Mouse (Mus musculus) kidney, postnatal 25 days (tissue): ENCODE measurements around the gene Fasl.

ENCODE experiments used
- DNase-seq, 2 experiments: peaks; one replicate each; pipeline ENCODE4 v3.0.0; 2021; ENCODE audit warnings: mixed read lengths in 2 of 2

The Fasl gene

DNA sequence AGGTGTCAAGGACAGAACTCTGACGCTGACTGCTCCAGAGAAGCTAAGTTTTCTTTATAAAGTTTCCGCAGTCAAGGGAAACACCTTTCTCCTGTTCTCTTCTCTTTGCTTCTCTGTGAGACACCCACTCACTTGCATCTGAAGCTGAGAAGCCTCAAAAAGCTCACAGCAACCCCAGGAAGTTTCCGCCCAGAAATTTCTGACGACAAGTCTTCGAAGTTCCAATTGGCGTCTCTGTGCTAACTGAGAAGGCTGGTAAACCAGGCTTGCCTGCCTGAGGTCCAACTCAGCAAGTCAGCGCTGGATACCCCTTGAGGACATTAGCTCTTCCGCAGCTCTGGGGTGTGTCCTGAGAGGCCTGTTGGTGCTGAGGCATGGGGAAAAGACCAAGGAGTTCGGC is at the start of gene Fasl:
Gene Fasl (minus strand): TSS at position 157 of the 400 bp plus-strand sequence.
- no peak for DNase-seq

DNA sequence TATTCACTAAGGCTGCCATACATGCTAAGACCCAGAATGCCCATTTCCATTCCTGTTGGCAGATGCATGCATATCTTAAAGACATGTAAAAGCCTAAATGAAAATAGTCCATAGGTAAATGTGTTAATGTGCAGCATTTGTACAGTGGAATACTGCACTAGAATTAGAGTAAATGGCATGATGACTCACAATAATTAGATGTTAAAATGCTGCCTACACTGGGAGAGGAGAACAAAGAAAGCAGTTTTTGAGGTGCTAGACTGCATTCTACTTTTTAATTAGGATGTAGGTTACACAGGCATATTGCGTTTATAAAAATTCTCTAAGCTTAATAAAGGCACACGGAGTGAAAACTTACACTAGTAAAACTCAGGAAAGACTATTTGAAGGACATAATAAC is 38.4 kb upstream of the Fasl start:
- DNase-seq = no peak

DNA sequence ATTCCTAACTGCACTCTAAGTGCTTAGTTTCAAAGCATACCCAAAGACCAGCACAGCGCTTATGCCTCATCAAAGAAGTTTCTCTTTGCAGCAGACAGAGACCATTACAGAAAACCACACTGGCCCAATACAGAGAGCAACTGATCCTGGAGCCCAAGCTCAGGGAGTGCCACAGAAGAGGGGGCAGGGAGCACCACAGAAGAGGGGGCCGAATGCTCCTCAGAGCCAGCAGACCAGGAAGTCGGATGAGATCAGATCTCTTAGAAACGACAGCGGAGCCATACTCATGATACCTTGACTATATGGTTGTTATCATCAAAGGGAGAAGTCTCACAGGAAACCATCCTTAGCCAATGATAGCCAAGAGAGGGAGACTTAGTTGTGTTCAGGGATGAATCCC is 21.1 kb upstream of the Fasl start:
- no peak for DNase-seq

DNA sequence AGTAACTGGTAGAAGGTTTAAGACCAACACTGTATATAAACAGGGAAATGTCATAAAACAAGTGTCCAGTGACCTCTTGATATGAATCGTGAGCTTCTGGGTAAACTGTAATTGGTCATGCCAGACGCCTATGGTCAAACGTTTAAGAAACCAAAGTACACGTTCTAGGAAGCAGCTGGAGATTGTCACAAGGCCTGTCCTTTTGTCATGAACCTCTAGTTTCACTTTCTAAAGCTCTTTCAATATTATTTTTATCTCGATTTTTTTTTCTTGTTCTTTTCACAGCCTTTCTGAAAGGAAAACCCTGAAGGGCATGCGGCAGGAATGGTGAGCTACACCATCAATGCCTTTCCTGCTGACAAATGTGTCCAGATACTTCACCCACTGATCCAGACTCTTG is 20.7 kb upstream of the Fasl start:
- no peak for DNase-seq

DNA sequence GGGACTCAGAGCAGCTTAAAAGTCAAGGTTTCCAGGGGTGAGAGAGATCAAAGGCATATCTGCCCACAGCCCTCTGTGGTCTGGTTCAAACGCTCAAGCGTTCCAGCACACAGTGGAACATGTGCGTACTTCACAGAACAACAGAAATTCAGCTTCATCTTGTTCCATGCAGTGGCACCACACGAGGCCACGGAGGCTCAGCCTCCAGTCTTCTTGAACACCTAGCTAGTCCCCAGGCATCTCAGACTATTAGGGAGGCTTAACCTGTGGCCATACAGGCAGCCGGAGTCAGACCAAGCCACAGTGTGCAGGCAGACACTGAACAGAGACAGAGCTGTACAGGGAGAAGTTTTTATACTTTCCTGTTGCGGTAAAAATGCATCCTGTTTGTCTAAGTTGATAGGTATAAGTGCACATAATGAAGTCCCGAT is 16.3 kb upstream of the Fasl start:
- DNase-seq = no peak

DNA sequence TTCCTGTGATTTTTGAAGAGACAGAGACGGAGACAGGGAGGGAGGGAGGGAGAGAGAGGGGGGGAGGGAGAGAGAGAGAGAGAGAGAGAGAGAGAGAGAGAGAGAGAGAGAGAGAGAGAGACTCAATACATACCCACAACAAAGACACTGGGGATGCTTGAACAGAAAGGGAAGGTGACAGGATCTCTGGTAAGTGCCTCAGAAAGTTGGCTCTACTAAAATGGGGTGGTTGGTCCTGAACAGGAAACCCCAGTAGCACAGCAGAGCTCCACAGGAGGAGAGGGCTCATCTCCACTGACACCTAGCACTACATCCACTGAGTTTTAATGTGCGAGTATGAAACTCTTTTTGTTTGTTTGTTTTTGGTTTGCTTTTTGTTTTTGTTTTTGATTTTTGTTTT is 13.0 kb upstream of the Fasl start:
- DNase-seq = no peak

DNA sequence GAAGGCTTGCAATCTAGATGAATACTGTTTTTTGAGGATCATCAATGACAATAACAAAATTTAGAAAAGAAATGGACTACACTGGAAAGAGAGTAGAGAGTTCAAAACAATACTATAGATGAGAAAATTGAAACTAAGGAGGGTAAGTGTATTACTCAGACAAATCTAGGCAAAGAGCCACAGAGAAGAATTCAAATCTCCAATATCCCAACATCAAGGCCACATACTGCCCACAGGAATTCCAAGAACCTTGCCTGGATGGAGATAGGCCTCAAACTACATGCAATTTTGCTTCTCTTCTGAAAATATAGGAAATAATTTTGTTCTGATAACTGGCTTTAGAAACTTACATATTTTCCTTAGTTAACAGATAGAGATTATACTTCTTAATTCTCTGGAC is 12.0 kb upstream of the Fasl start:
- DNase-seq = no peak

DNA sequence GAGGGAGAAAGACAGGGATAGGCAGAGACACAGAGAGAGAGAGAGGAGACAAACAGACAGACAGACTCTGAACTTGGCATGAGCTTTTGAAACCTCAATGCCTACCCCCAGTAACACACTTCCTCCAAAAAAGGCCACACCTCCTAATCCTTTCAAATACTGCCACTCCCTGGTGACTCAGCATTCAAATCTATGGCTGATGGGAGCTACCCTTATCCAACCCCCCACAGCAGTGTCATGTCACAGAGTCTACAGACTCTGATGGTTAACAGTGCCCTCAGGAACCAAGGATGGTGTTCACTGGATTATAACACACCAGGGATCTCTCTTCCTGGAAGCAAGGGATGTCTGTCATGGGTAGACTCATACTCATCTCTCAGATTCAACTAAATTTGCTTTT is 11.5 kb upstream of the Fasl start:
- no peak for DNase-seq

DNA sequence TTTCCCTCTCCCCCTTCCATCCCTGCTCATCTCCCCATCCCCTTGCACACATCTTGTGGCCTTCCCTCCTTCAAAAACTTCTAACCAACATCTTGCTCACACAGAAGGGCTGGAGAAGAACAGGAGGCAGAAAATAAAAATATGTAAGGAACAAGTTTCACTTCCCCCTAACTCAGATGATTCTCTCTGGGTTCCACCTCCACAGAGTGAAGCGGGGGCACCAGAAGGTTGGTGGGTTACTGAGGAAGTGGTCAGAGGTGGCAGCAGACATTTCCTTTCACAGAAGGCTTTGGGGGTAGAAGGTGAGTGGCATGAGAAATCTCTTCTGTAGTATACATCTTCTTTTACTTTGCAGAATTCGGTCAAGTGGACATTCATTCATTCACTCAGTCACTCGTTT is 10.6 kb upstream of the Fasl start:
- DNase-seq = no peak

DNA sequence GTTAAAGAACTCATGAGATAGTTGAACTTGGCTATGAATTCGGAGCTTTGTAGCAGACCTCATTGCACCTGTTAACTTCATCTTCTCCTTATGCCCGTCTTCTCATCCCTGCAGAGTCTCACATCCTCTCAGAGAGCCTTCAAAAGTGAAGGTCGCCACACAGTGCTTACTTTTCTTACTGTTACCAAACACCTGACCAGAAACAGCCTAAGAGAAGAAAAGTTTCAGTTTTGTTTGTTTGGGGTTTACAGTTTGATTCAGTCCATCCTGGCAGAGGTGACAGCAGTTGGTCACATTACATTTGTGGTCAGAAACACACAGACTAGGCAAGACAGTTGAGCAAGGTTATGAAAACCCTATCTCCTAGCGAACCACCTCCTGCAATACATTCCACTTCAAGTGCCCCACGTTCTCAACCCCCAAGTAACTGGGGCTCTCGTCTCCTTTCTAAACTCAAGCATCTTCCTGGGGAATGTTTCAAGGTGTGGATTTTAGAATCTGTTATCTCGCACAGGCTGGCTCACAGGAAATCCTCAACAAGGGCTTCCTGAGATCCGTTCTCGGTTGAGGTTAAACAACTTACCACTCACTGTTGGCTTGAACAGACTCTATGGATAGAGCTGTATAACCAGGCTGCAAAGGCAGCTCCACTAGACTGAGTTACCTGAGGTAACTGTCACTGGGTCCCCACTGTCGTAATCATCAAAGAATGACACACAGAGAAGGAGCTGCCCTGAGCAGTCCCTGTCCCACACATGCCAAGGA is 6.3 kb upstream of the Fasl start:
- DNase-seq = no peak

DNA sequence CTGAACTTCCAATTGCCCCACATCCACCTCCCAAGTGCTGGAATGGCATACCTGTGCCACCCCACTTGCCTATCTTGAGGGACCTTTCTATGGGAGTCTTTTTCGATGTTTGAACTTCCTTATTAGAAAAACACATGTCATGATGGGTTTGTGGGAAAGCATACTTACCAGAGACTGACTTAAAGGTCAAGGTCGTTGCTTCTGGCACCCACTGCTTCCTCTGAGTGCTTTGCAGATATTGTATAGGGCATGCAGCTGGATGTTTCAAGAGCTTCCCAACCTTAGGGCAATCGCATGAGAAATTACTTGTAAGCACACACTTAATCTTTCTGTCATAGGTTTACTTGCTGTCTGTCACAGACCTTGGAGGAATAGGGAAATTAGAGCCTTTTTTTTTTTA is 5.0 kb upstream of the Fasl start:
- DNase-seq = no peak

DNA sequence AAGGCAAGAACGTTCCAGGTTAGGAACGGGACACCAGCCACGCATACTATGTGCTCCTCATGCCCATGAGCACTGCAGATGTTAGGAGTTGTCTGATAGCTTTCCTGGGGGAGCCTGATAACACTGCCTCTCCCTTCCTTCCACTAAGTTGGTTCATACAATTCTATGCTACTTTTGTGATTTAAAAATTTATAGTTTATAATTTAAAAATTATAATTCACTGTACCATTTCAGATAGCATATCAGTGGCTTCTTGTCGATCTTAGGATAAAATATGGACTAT is 4.3 kb upstream of the Fasl start:
- DNase-seq = no peak

DNA sequence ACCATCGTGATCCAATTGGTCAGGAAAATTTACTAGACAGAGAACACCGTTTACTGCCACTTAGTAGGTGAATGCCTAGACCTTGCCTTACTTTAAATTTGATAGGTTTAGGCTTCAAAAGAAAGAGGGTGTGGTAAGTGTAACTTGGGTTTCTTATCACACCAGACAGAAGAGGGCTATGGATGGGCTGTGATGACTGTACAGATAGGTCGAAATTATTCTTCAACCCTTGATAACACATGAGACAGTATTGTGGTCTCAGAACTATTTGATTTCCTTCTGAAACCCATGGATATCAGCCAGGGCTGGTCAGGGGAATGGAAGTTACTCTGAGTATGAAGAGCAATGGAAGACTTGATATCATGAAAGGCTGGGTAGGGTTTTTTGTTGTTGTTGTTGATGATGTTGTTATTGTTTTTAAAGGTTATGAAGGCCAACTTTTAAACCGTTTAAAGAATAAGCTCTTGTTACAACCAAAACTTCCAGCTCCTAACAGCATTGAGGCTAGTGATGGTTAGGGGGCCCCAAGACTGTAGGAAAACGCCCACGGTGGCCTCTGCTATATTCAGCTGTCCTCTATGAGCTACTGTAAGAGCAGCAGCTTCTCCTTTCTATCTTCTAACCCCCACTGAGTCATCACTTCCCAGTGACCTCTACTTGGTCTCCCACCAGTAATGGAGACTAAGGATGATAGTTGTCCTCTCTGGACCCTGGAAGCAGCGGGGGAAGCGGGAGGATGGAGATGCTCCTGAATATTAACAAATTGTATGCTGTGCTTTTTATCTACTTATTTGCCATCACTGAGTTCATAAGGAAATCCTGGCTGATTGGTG is 3.8 kb upstream of the Fasl start:
- no peak for DNase-seq

DNA sequence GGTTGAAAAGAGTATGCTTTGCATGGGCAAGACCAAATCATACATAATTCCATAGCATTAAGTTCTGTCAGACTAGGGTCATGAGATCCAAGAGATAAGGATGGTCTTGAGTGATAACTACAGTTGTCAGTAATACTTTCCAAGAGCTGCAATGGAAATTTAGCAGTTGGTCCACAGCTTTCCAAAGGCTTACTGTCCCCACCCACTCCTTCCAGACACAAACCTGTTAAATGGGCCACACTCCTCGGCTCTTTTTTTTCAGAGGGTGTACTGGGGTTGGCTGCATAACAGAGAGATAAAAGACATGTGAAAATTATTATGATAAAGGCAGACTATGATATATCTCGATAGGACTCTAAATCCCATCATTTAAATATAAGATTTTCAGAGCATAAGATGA is 5.6 kb downstream of the Fasl start:
- DNase-seq = no peak

DNA sequence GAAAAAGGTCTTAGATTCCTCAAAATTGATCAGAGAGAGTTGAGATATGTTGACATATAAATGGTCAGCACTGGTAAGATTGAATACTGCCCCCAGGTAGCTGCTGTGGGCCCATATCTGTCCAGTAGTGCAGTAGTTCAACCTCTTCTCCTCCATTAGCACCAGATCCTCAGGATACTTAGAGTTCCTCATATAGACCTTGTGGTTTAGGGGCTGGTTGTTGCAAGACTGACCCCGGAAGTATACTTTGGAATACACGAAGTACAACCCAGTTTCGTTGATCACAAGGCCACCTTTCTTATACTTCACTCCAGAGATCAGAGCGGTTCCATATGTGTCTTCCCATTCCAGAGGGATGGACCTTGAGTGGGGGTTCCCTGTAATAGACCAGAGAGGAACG is 6.7 kb downstream of the Fasl start:
- DNase-seq = no peak

DNA sequence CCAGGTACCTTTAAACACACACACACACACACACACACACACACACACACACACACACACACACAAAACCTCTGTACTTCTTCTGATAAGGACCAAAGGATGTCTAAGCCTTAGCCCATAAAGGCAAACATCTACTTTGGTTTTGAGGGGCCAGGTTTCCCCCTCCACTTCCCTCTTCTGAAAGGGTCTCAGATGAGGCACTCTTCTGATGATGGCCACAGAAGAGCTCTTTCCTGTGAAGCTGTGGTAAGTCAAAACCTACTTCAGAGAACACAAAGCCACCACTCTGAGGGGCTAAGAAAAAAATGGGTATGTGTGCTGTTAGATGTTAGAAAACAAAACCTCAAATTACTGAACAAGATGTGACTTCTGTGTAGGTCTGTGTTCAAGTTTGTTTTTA is 9.2 kb downstream of the Fasl start:
- no peak for DNase-seq

DNA sequence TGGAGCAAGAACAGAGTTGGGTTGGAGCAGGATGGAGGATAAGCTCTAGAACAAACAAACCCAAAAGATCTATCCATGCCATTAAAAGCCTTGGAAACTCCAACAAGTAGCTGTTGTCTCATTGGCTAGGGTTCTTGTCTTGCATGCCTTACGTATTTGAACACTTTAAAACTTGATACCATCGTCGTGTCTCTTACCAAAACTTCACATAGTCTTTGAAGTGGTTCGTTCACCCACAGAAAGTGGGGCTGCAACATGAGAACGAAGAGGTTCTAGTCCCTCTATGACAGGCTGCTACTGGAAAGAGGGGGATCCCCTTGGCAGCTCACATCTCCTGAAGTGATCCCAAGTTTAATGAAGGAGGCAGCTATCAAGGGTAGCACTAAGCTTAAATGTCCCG is 13.1 kb downstream of the Fasl start:
- DNase-seq = no peak

DNA sequence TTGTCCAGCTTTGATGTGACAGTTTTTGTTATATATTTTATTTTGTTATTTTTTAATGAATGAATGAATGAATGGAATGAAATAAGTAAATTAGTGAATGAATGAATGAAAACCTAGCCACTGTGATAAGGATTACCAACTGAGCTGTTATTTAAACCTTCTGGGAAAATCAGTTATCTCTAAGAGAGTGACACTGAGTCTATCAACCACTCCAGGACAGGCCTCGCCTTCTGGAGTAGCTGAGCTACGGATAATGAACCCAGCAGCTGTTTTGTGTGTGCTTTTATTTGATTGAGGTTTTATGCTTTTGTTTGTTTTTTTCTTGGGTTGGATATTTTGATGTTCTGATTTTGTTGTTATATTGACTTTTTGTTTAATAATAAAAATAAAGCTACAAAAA is 17.0 kb downstream of the Fasl start:
- DNase-seq = no peak

DNA sequence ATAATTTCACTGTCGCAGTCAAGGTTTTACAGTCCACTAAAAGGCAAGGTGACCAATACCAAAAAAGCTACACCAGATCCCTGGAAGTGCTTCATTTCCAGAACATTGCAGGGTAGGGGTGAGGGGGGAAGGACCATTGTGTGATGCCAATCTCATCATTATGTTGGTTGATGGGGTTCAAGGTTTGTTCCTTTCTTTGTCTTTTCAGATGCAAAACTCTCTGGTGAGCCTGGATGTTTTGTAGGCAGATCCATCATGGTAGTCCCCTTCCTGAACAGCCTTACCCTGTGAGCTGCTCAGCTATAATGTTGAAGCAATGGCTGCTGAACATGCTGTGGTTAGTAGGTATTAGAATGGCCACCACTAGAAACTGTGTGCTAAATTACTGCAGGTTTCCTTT is 19.0 kb downstream of the Fasl start:
- no peak for DNase-seq

DNA sequence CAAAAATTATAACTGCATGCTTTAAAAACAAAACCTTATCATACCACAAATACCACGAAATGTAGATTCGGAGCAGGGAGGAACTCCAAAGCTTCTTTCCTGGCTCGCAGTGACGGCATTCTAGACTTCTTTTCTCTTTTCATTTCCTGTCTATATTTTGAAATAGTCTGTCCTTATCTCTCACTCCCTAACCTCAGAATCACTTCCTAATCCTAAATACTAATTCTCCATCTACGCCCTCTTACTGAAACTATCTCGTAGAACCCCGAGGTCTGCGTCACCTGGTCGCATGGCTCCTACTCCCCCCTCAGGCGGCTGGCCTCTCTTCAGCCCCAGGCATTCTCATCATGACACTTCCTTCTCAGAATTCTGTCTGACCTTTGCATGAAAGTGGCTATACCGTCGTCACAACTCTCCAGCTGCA is 21.2 kb downstream of the Fasl start:
- DNase-seq = no peak

DNA sequence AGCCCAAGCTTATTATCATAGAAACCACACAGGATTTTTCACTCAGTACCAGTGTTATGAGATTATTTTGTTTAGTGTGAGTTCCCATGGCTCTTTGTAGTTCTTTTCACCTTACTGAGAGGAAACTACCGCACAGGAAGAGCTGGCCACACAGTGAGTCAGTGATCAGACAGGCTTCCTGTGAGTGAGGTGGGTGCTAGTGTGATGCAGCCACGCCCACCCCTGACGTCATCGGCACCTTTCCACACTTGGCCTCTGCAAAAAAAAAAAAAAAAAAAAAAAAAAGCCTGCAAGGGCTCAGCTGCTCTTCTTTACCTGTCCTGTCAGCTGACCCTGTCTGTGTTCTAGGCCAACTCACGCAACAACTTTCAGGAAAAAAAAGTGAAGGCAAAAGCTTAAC is 21.6 kb downstream of the Fasl start:
- DNase-seq = peak in 1 of 2 experiments; percentile 34

DNA sequence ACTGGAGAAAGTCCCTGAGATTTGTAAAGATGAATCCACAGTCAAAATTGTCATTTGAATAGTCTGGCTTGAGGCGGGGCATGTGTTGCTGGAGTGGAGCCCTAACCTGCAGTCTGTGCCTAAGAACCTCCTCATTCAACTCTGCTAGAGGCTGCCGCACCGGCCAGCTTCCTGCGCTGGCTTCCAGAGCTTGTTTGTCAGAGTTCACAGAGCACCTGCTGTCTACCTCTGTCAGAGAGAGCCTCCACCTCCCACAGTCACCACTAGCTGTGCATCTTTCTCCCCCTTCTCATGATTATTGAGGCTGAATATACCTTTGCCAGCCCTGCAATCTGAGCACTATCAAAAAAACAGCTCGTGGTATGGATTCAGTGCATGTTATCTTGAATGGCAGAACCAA is 22.4 kb downstream of the Fasl start:
- DNase-seq = no peak

DNA sequence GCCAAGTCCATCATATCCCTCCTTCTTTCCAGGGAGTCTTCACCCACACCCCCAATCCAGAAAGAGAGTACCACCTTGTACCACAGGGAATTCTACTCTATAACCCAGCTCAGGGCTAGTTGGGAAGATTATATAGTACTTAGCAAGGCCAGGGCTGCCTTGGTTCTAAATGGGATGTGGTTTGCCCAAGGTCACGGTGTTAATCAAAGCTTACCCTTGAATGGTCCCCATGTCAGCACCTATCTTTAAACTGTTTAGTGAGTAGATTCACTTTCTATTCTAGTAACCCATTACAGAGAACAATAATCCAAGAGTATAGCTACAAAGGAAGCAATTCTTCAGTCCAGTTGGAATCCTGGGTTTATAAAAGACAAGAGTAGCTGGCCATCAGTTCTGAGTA is 23.3 kb downstream of the Fasl start:
- DNase-seq = no peak

DNA sequence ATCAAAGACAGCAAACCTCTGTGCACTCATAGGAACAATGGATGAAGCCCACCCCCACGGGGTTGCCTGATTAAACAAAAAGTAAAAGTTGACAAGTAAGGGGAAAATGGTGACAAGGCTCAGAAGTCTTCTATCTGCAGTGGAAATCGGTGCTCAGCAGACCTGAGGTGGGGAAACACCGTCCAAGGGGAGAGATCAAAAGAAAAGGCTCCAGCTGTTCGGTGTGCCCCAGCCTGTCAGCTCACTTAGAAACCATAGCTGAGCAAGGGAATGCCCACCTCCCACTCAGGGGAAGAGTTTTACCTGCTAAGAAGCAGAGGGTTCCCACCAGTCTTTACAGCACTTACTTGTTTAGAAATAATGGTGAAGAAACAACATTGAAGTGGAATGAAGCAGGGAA is 26.7 kb downstream of the Fasl start:
- DNase-seq = no peak

DNA sequence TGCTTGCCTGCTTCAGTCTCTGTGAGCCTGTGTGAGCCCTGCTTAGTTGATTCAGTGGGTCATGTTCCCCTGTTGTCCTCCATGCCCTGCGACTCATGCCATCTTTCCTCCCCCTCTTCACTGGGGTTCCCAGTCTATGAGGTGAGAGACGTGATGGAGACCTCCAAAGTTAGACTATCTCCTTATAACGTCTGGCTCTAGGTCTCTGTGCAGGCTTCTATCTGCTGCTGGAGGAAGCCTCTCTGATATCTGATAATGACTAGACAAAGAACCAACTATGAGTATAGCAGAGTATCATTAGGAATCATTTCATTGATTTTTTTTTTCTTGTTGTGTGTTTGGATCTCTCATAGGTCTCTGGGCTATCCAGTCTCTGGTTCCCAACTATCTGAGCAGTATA is 31.7 kb downstream of the Fasl start:
- no peak for DNase-seq
